Mouse (Mus musculus) erythroblast, adult 5-6 weeks (primary cell): ENCODE results near the gene Ablim1. TPM values are rescaled to one million over a fixed set of nuclear protein-coding genes. Genes with fewer than 3 reads are reported as not detected.

Experiments
- ATAC-seq: replicated peaks from 2 replicates; pipeline ENCODE4 v1.8.0; 2016; ENCODE audit warnings: moderate number of reproducible peaks, mild to moderate bottlenecking, moderate TSS enrichment, inconsistent platforms; ENCODE audit not compliant: poor library complexity, low FRiP score, severe bottlenecking
- total RNA-seq, 2 experiments: library from RNA; stranded (forward) in 1 of 2; stranded (reverse) in 1 of 2; fragments of 150-400 nt in 1 of 2; fragments of 200-764, 138-1000 nt in 1 of 2; gene quantifications; 2 replicates each; pipeline versions ENCODE4 v1.2.3 to v1.2.4; 2015 to 2017; ENCODE audit warnings: low replicate concordance in 2 of 2

The Ablim1 gene
- total RNA-seq, 2 experiments from 2014 or later: 1.0 to 1.5 TPM

DNA sequence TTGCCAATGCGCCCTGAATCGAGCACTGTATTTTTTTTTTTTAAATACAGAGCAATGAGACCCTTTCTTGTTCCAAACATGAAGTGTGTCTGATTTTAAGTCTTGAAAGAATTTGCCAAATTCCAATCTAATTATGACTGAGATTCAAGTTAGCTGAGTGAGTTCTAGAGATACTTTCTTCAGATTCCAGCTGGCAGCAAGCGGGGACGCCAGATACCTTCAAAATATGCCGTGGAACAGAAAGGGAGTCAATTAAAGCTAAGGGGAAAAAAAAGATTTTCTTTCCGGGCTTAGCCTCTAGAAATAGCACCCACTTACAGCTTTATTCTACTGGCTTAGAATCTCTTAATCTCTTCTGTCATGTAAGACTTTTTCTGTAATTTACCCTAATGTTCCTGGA, 77.2 kb downstream of the Ablim1 start:
- no peak for ATAC-seq

DNA sequence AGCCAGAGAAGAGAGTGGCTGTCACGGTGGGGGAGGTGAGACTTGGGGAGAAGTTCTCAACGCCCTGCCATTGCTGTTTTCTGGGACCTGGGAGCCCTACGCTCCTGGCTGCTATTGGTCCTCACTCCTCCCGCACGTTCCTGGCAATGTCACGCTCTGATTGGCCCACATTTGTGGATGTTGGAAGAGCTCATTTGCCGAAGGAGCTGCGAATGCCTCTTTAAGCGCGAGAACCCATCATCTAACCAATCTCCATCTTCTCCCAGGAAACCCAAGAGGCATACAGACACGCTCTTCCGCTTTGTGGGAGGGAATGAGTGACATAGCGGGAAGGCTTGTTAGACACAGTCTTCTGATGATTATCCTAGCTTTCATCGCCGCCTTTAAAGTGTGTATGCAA, 78.1 kb downstream of the Ablim1 start:
- ATAC-seq: no peak

DNA sequence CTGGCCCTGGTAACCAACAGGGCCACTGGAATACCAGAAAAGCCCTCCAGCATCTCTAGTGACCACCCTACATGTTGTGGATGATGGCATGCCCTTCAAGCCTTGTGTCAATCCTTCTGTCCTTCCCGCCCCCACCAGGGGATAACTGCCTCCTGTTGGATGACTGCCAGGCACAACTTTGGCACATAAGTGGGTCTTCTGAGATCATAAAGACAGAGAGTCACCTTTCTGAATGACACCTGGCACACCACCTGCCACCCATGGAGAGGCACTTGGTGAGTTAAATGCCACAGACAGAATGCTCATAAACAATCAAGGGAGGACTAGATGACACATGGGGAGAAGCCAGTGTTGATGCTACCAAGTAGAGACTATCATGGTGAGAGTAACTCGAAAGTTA, 78.8 kb downstream of the Ablim1 start:
- no peak for ATAC-seq

DNA sequence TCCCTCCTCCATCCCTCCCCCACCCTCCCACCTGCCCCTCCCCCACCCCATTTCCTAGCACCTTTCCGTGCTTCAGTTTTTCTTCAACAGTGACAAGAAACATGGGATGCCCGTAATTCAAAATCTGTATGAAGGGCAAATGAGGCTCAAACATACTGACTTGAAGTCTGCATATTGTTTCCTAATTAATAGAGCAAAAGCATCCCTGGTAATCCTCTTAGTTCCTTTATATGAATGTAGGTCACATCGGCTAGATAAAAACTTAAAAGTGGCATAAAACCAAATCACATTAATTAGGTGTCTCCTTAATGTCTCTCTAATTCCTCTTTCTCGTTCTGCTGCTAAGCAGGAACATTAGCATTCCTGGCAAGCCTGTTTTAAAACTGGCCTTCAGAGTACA, 83.7 kb downstream of the Ablim1 start:
- ATAC-seq: no peak

DNA sequence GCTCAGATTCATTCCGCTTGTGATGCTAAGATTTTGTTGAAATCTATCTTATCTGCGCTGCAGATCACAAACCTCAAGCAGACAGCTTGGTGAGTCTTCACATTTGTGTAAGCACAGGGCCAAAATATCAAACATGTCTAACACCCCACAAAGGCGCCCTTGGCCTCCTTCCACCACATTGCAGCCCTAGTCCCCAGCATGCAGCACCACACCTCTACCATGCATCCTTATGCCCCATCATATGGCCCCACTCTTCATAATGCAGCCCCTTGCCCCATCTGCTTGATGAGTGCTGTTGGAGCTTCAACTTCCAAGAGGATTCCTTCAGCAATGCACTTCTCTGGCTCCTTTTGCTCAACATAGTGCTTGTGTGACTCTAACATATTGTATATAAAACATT, 85.6 kb downstream of the Ablim1 start:
- ATAC-seq: no peak

DNA sequence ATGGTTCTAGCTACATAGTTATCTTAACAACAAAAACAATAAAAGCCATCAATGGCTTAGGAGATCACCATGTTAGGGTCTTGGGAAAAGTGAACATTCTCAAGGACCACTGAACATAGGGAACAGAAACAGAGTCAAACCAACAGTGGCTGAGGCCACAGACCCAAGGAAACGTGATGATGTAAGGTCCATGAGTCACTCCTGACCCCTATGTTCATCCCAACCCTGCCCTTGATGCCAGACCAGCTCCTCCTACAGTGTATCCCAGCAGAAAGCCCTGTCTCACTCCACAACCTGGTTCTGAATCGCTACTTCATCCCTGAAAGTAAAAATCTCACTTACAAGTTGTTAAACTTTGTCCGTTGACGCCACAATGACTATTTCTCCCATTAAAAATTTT, 86.1 kb downstream of the Ablim1 start:
- ATAC-seq: no peak

DNA sequence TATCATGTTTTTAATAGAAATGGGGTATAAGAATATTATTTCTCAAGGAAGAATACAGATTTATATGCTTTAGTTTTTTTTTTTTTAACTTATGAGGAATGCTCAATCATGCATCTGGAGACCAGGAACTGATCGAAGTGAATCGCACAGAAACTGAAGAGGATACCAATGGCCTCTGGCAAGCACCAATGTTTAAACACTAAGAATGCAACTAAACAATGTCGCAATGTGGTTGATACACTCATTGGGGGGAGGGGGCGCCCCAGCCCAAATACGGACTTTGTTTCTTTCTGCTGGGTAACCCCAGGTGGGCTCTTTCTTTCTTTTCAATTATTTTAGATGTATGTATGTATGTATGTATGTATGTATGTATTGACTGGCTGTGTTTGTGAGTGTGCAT, 90.3 kb downstream of the Ablim1 start:
- no peak for ATAC-seq

DNA sequence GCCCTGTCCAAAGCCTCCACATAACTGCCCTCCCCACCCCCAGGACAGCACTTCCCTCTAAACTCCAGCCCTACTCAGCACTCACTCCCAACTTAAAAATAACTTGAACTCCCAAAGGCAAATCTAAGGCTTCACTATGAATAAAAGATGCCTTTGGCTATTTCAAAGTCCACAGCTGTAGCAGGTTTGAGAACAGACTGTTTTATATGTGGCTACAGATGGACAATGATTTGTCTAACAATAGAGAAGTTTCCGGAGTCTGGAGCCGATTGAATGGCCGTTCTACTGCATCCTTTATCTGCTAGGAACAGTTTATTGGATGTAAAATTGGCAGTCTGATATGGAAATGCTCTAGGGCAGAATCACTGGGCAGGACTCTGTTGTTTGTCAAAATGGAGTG, 91.0 kb downstream of the Ablim1 start:
- no peak for ATAC-seq

DNA sequence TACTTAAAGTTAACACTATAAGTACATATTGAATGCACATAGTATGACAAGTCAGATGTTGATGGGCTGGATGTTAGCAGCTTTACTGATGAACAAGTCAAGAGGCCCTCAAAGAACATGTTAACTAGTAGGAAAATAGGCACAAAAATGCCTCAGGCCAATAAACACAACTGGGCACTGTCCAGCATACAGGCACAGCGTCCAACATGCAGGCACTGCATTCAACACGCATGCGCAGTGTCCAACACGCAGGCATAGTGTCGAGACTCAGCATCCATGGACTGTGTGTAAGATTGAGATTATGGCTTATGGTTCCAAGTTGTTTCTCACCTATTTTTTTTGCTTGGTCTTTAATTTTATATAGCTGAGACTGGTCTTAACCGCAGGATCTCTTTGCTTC, 92.1 kb downstream of the Ablim1 start:
- no peak for ATAC-seq

DNA sequence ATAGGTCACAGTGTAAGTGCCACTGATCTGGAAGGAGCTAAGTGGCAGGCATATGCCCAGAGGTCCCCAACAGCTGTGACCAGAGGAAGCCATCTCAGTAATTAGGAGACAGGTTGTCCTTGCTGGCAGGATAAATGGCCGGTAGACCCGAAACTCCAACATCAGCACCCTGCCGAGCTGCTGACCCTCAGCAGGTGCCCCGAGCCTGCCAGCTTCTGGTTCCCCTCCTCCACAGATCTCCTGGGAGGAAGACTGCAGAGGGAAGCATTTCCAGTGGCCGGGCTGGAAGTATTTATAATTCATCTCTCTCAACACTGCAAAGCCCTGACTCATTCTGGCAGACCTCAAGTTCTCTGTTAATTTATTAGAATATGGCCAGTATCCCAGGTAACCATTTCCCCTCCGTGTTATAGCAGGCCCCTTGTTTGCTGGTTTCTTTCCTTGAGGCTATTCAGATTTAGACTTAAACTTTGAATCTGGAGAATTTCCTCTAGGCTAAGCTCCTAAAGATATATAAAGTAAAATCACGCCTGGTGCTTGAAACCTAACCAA, 93.0 kb downstream of the Ablim1 start:
- ATAC-seq: no peak

DNA sequence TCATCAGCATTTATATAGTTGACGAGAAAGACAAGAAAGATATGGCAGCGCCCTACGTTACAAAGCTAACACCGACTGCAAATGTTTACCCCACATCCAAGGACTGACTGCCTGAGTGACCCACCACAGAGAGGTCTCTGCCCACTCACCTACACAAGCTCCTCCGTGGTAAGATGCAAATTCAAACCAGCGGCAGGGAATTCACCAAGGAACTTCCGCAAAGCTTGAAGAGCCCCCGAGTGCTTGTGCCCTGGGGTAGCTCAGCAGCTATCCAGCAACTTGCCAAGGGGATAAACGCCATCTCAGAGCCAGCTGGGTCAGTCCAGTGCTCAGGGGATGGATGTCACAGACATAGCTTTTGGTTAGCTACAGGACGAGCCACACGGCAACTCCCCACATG, 95.0 kb downstream of the Ablim1 start:
- no peak for ATAC-seq

DNA sequence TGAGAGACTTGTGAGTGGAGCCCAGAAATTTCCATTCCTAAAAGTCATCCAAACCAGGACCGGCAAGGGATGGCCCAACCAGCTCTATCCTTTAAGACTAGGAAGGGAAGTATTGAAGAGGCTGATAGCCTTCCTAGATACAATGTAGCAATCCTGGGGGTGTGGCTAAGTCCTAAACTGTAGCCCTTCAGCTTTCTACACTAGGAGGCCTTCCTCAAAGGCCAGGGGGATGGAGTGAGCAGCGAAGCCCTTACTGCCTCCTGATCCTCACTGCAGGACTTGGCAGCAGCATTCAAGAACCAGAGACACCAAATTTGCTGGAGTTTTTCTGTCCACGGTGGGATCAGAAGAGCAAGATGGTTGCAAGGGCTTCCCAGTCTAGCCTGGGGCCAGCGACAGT, 97.6 kb downstream of the Ablim1 start:
- no peak for ATAC-seq

DNA sequence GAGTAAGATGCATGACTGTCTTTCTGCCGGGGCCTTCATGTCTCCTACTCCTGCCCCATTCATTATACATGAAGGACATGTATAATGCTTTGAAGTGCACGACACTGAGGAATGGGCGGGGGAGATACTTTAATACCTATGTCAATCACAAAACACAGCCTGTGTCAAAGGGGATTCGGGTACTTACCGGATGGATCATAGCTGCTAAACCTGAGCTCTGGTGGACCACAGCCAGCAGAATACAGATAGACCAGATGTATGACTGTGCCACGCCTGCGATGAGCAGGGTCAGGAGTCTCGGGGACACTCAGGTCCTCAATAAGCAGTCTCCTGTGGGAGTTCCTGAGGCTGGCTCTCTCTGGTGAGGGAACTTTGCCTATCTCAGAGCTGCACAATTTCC, 99.2 kb downstream of the Ablim1 start:
- no peak for ATAC-seq

DNA sequence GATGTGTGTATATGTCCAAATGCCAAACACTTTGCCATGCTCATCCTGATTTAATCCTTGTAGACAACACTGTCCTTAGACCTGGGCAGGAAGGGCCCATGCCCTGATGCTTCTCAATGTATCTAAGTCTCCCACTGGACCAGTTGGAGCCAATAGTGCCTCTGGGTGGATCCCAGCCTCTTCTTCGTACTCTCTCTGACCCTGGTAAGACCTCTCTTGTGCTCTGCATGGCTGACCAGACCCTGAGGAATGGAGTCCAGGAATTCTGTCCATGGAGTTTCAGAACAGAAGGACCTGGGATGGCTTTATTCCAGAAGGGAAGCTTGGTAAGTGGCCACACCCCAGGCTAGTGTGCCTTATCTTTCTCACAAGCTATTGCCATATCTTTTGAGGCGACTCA, 102.3 kb downstream of the Ablim1 start:
- no peak for ATAC-seq

DNA sequence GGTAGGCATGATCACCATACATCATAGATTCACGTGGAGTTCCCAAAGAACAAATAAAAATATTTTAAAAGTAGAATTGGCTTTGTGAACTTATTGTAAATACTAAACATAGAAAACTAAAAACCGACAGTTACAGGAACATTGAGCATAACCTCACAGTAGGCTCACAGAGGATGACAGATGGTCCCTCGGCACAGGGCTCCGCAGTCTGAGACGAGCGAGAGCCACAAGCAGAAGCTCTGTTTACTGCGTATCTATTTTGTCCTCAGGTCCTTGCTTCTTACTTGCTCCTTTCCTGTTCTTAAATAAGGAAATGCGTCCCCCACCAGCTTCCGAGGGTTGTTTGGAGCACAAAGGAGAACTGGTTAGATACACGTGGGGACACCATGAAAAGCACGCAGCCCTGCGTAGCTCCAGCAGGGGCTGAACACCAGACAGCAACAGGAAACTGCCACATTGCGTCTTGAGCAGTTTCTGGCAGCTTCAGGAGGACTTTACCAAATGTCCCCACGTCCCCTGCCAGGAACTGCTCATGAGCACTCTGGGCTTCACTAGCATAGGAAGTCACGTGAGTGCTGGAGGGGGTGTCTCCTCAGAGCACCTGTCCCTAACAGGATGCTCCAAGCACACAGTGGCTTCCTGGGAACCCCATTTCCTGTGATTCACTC, 103.1 kb downstream of the Ablim1 start:
- ATAC-seq: no peak

DNA sequence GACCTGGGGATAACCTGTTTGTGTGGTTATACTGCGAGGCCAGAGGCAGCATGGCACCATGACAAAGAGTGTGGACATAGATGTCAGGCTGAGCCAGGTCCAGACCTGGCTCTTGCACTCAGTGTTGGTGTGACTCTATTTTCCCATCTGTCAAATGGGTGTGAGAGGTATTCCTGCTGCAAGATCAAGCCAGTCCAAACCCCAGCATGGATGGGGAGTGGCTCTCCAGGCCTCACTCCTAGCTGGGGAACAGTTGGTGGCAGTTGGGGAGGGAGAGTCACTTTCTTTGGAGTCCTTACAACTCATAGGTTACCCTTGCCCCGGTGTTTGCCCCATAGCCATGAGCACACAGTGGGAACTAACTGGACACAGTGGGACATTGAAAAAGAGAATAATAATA, 103.8 kb downstream of the Ablim1 start:
- no peak for ATAC-seq

DNA sequence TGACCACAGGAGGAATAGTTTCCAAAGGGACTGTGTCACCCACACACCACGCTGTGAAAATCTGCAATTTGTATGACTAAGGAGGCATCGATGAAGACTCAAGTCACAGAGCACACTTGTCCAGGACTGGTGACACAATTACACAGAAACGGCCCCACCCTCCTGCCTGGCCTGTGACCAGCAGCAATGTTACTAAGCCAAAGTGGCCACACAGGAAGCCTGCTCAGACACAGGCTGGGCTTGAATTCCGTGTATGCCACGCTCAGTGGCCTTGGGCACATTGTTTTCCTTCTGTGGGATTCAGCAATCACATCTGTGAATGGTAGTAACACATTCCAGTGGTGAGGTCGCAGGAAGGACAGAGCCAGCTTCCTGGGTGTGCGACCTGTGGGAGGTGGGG, 110.6 kb downstream of the Ablim1 start:
- no peak for ATAC-seq

DNA sequence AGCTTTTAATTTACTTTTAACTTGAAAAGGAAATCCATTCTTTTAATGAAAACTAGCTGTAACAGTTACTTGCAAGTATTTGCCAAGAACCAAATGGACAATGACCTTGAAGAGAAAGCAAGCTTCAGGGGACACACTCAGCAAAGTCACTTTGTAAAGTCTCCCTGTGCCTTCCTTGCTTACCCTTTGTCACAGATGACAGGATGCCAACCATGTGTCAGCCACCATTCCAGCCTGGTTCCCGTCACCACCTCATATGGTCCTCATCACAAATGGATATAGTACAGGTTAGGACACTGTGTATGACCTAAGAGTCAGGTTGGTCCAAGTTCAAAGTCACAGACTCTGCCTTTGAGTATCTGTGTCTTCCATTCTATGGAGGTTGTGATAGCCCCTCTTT, 112.2 kb downstream of the Ablim1 start:
- ATAC-seq: no peak

DNA sequence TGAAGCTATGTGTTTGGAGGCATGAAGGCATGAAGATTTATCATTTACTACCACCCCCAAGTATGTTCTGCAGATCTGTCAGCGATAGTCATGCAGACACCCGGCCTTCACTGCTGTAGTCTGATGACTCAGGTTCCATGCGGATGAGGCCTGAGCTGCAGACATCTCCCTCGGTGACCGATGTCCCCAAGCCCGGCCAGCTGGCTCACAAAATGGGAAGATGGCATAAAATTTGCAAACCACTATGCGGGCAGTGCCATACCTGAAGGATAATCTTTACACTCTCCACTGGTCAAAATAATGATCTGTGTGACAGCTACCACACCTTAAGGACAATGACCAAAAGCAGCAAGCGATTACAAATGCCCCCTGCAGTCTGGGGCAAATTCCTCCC, 113.6 kb downstream of the Ablim1 start:
- no peak for ATAC-seq

DNA sequence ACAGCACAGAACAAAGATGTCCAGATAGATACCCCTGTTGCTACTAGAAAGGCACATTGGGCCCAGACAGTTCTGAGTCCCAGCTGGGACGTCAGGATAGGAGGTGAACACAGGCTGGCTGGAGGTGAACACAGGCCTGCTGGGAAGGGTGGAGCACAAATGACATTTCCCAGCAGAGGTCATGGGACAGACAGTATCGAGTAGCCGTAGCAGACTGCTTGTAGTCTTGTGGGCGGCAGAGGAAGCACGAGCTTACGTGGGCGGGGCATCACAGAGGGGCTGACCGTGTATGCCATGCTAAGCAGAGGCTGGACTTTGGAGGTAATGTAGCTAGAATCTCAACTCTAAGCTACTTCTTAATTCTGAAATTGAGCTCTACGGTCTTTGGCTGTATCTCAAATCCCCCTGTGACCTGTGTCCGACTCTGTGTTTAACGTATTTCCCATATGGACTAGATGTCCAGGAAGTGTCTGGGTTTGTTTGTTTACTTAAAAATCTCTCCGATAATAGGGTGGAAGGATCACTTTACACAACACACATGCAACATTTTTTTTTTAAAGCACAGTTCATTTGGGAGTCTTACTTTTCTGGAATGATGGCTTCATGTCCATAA, 114.1 kb downstream of the Ablim1 start:
- ATAC-seq: no peak

DNA sequence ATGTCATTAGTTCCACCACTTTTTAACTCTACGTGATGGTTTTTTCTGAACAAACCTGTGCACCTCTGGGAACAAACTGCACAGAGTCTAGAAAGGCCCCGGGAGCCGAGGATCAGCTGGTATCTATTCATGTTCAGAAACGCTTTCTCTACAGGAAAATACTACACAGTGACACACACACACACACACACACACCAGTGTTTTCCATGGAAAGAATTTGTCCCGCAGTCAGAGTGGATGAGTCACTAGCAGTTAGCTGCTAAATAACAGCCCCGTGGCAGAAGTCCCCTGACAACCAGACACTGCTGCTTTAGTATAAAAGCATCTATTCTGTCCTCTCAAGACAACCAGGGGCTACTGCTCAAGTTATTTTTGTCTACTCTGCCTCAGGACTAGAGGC, 115.4 kb downstream of the Ablim1 start:
- no peak for ATAC-seq

DNA sequence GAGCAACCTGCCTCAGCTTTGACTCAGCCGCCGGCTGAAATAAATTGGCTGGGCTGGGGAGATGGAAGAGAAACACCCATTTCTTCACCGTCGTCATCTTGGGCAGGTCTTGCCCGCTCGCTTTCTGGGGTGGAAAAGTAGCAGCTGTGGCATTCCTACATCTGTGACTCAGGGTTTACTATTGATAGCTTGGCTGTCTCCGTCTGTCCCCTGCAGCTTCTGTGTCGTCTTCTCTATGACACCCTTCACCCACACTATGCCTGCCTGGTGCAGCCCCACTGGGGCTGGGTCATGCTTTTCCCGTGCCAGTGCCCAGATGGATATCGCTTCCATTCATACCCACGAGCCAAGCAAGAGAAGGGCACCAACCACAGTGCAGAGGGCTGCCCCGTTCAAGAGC, 116.2 kb downstream of the Ablim1 start:
- ATAC-seq: no peak
